Mouse (Mus musculus) urinary bladder, adult 2 months (tissue): ENCODE measurements at regions not wholly inside any gene's neighbourhood (a gene's known extent, or its start where the extent isn't known, plus 50 kb on each side); places are given as distances from the start of the nearest gene placed in this dataset.

Source experiments
- DNase-seq: peaks from one replicate; pipeline ENCODE4 v3.0.0; 2022; ENCODE audit warnings: low spot score

- no peak for DNase-seq
Measured at GRCm38 (mm10) chr12:27060899-27061762, 281.2 kb downstream of the Sox11 start.

GRCm38 (mm10) chr12:27059885-27060284 is 282.5 kb downstream of the Sox11 start:
- DNase-seq = no peak

GRCm38 (mm10) chr12:27054411-27054810 is 288.0 kb downstream of the Sox11 start:
- DNase-seq = no peak

GRCm38 (mm10) chr12:27037922-27038321 is 304.5 kb downstream of the Sox11 start:
- DNase-seq = no peak

- no peak for DNase-seq
Measured at GRCm38 (mm10) chr12:27019751-27020150, 322.6 kb downstream of the Sox11 start.

GRCm38 (mm10) chr12:27018366-27018765 is 324.0 kb downstream of the Sox11 start:
- no peak for DNase-seq

- DNase-seq = no peak
Measured at GRCm38 (mm10) chr12:26999287-26999686, 343.1 kb downstream of the Sox11 start.

- no peak for DNase-seq
Measured at GRCm38 (mm10) chr12:26976284-26977065, 365.9 kb downstream of the Sox11 start.

- DNase-seq = no peak
Measured at GRCm38 (mm10) chr12:26972495-26973113, 369.8 kb downstream of the Sox11 start.

- DNase-seq = no peak
Measured at GRCm38 (mm10) chr12:26967018-26967737, 375.2 kb downstream of the Sox11 start.

- no peak for DNase-seq
Measured at GRCm38 (mm10) chr12:26963917-26964316, 378.5 kb downstream of the Sox11 start.

GRCm38 (mm10) chr12:26939831-26940230 is 402.5 kb downstream of the Sox11 start:
- DNase-seq = no peak

GRCm38 (mm10) chr12:26937836-26938235 is 404.5 kb downstream of the Sox11 start:
- no peak for DNase-seq

GRCm38 (mm10) chr12:26936696-26937458 is 405.5 kb downstream of the Sox11 start:
- no peak for DNase-seq

GRCm38 (mm10) chr12:26930155-26930867 is 412.1 kb downstream of the Sox11 start:
- no peak for DNase-seq

- no peak for DNase-seq
Measured at GRCm38 (mm10) chr12:26906126-26906525, 436.2 kb downstream of the Sox11 start.

GRCm38 (mm10) chr12:26903894-26904272 is 434.9 kb downstream of the Cmpk2 start:
- no peak for DNase-seq

- DNase-seq = no peak
Measured at GRCm38 (mm10) chr12:26903073-26903893, 434.3 kb downstream of the Cmpk2 start.

- DNase-seq = no peak
Measured at GRCm38 (mm10) chr12:26891190-26891589, 422.2 kb downstream of the Cmpk2 start.

- DNase-seq = no peak
Measured at GRCm38 (mm10) chr12:26886635-26887014, 417.6 kb downstream of the Cmpk2 start.
